Mouse (Mus musculus): ENCODE data around the gene Slc26a6. TPM values are rescaled to one million over a fixed set of nuclear protein-coding genes. Genes with fewer than 3 reads are reported as not detected.

Slc26a6 gene
- polyA plus RNA-seq, 1 experiment from 2014 or later: 13.7 TPM

GRCm38 (mm10) chr9:108827906-108828305 lies 25.2 kb upstream of the Slc26a6 start:
- ATAC-seq (ENCODE audit: low FRiP score) (no peak), DNase-seq (ENCODE audit: low spot score) (no peak)
- Histone ChIP-seq H3K4me1 (replicated peaks; ENCODE audit: control insufficient read depth, insufficient read depth, low read length) (peaks cover 21% of the 10 kb centered on the region), H3K36me3 (ENCODE audit: control insufficient read depth, insufficient read depth, low read length) (no peaks in the 10 kb centered on the region), H3K4me2 (replicated peaks; ENCODE audit: low read depth, low read length) (peak overlapping the region; percentile 66), H3K4me3 (ENCODE audit: low read depth, low read length) (peak overlapping the region; percentile 56; the same call in 1 of the 2 replicates), H3K9me3 (ENCODE audit: control insufficient read depth, low read length) (no peaks in the 10 kb centered on the region), H3K9ac (ENCODE audit: low read depth, low read length) (no peak overlapping the region), H3K27me3 (ENCODE audit: control insufficient read depth, insufficient read depth, low read length) (peaks cover 35% of the 10 kb centered on the region), H3K27ac (ENCODE audit: low read depth, low read length) (no peak overlapping the region)
- WGBS: 65% methylated on average over 18 of the region's 18 CpGs

GRCm38 (mm10) chr9:108831637-108832036 lies 21.4 kb upstream of the Slc26a6 start:
- Histone ChIP-seq H3K27me3 (ENCODE audit: control insufficient read depth, insufficient read depth, low read length) (peaks cover 24% of the 10 kb centered on the region), H3K36me3 (ENCODE audit: control insufficient read depth, insufficient read depth, low read length) (no peaks in the 10 kb centered on the region), H3K4me3 (ENCODE audit: low read depth, low read length) (peak overlapping the region; percentile 39), H3K4me2 (replicated peaks; ENCODE audit: low read depth, low read length) (peak overlapping the region; percentile 80), H3K9ac (ENCODE audit: low read depth, low read length) (no peak overlapping the region; the same call in 1 of the 2 replicates), H3K27ac (ENCODE audit: low read depth, low read length) (no peak overlapping the region), H3K9me3 (ENCODE audit: control insufficient read depth, low read length) (no peaks in the 10 kb centered on the region), H3K4me1 (replicated peaks; ENCODE audit: control insufficient read depth, insufficient read depth, low read length) (peaks cover 22% of the 10 kb centered on the region)
- ATAC-seq (ENCODE audit: low FRiP score) (no peak), DNase-seq (ENCODE audit: low spot score) (peak; percentile 35)
- WGBS: 9% methylated on average over 23 of the region's 23 CpGs

- Histone ChIP-seq H3K36me3 (ENCODE audit: control insufficient read depth, insufficient read depth, low read length) (no peaks in the 10 kb centered on the region), H3K9me3 (ENCODE audit: control insufficient read depth, low read length) (no peaks in the 10 kb centered on the region), H3K4me2 (replicated peaks; ENCODE audit: low read depth, low read length) (peak overlapping the region; percentile 80), H3K27ac (ENCODE audit: low read depth, low read length) (no peak overlapping the region), H3K4me1 (replicated peaks; ENCODE audit: control insufficient read depth, insufficient read depth, low read length) (peaks cover 16% of the 10 kb centered on the region), H3K9ac (ENCODE audit: low read depth, low read length) (no peak overlapping the region; the same call in 1 of the 2 replicates), H3K27me3 (ENCODE audit: control insufficient read depth, insufficient read depth, low read length) (peaks cover 23% of the 10 kb centered on the region), H3K4me3 (ENCODE audit: low read depth, low read length) (peak overlapping the region; percentile 39)
- 8% methylated on average over 39 of the region's 46 CpGs for WGBS
- ATAC-seq (ENCODE audit: low FRiP score): peak; percentile 94
- peak; percentile 89 for DNase-seq (ENCODE audit: low spot score)
These were observed 20.5 kb upstream of the Slc26a6 start for GRCm38 (mm10) chr9:108832390-108833108.

- H3K27me3 ChIP-seq (ENCODE audit: control insufficient read depth, insufficient read depth, low read length): no peaks in the 10 kb centered on the region
- 23% methylated on average over 14 of the region's 14 CpGs for WGBS
- H3K9me3 ChIP-seq (ENCODE audit: control insufficient read depth, low read length): no peaks in the 10 kb centered on the region
- ATAC-seq (ENCODE audit: low FRiP score): no peak
- H3K27ac ChIP-seq (ENCODE audit: low read depth, low read length): no peak overlapping the region
- no peak overlapping the region for H3K4me2 ChIP-seq (replicated peaks; ENCODE audit: low read depth, low read length)
- no peak overlapping the region for H3K4me3 ChIP-seq (ENCODE audit: low read depth, low read length)
- H3K4me1 ChIP-seq (replicated peaks; ENCODE audit: control insufficient read depth, insufficient read depth, low read length): no peaks in the 10 kb centered on the region
- H3K9ac ChIP-seq (ENCODE audit: low read depth, low read length): no peak overlapping the region
- peaks cover 5% of the 10 kb centered on the region; the same call in 1 of the 2 replicates for H3K36me3 ChIP-seq (ENCODE audit: control insufficient read depth, insufficient read depth, low read length)
- DNase-seq (ENCODE audit: low spot score): peak; percentile 11
These were observed 10.1 kb upstream of the Slc26a6 start for GRCm38 (mm10) chr9:108842989-108843388.

GRCm38 (mm10) chr9:108845390-108845789 lies 7.7 kb upstream of the Slc26a6 start:
- 63% methylated on average over 5 of the region's 5 CpGs for WGBS
- Histone ChIP-seq H3K9ac (ENCODE audit: low read depth, low read length) (no peak overlapping the region), H3K4me1 (replicated peaks; ENCODE audit: control insufficient read depth, insufficient read depth, low read length) (no peaks in the 10 kb centered on the region), H3K27me3 (ENCODE audit: control insufficient read depth, insufficient read depth, low read length) (no peaks in the 10 kb centered on the region), H3K9me3 (ENCODE audit: control insufficient read depth, low read length) (no peaks in the 10 kb centered on the region), H3K4me3 (ENCODE audit: low read depth, low read length) (no peak overlapping the region), H3K4me2 (replicated peaks; ENCODE audit: low read depth, low read length) (no peak overlapping the region), H3K27ac (ENCODE audit: low read depth, low read length) (no peak overlapping the region), H3K36me3 (ENCODE audit: control insufficient read depth, insufficient read depth, low read length) (0 out of 2 replicates have a peak, but pooled peaks cover 10% of the 10 kb centered on the region)
- ATAC-seq (ENCODE audit: low FRiP score): 0 out of 2 replicates have a peak, but pooled peaks have one; percentile 4
- DNase-seq (ENCODE audit: low spot score): no peak

- no peak overlapping the region for H3K4me3 ChIP-seq (ENCODE audit: low read depth, low read length)
- H3K36me3 ChIP-seq (ENCODE audit: control insufficient read depth, insufficient read depth, low read length): 0 out of 2 replicates have a peak, but pooled peaks cover 10% of the 10 kb centered on the region
- no peaks in the 10 kb centered on the region for H3K27me3 ChIP-seq (ENCODE audit: control insufficient read depth, insufficient read depth, low read length)
- DNase-seq (ENCODE audit: low spot score) (no peak), ATAC-seq (ENCODE audit: low FRiP score) (no peak)
- no peak overlapping the region for H3K9ac ChIP-seq (ENCODE audit: low read depth, low read length)
- H3K27ac ChIP-seq (ENCODE audit: low read depth, low read length): no peak overlapping the region
- 83% methylated on average over 4 of the region's 4 CpGs for WGBS
- H3K4me1 ChIP-seq (replicated peaks; ENCODE audit: control insufficient read depth, insufficient read depth, low read length): no peaks in the 10 kb centered on the region
- H3K9me3 ChIP-seq (ENCODE audit: control insufficient read depth, low read length): no peaks in the 10 kb centered on the region
- no peak overlapping the region for H3K4me2 ChIP-seq (replicated peaks; ENCODE audit: low read depth, low read length)
These were observed 5.7 kb upstream of the Slc26a6 start for GRCm38 (mm10) chr9:108847374-108847773.

GRCm38 (mm10) chr9:108848419-108848818 lies 4.7 kb upstream of the Slc26a6 start:
- 84% methylated on average over 17 of the region's 17 CpGs for WGBS
- Histone ChIP-seq H3K4me1 (replicated peaks; ENCODE audit: control insufficient read depth, insufficient read depth, low read length) (no peaks in the 10 kb centered on the region), H3K27me3 (ENCODE audit: control insufficient read depth, insufficient read depth, low read length) (no peaks in the 10 kb centered on the region), H3K27ac (ENCODE audit: low read depth, low read length) (no peak overlapping the region), H3K9ac (ENCODE audit: low read depth, low read length) (no peak overlapping the region), H3K4me2 (replicated peaks; ENCODE audit: low read depth, low read length) (no peak overlapping the region), H3K36me3 (ENCODE audit: control insufficient read depth, insufficient read depth, low read length) (0 out of 2 replicates have a peak, but pooled peaks cover 5% of the 10 kb centered on the region), H3K4me3 (ENCODE audit: low read depth, low read length) (no peak overlapping the region), H3K9me3 (ENCODE audit: control insufficient read depth, low read length) (no peaks in the 10 kb centered on the region)
- ATAC-seq (ENCODE audit: low FRiP score): no peak
- no peak for DNase-seq (ENCODE audit: low spot score)

GRCm38 (mm10) chr9:108853635-108854240 lies 655 bp downstream of the Slc26a6 start:
- peak overlapping the region; percentile 74 for H3K9ac ChIP-seq (ENCODE audit: low read depth, low read length)
- H3K4me1 ChIP-seq (replicated peaks; ENCODE audit: control insufficient read depth, insufficient read depth, low read length): 0 out of 2 replicates have a peak, but pooled peaks cover 4% of the 10 kb centered on the region
- H3K27ac ChIP-seq (ENCODE audit: low read depth, low read length): peak overlapping the region; percentile 68
- H3K27me3 ChIP-seq (ENCODE audit: control insufficient read depth, insufficient read depth, low read length): no peaks in the 10 kb centered on the region
- DNase-seq (ENCODE audit: low spot score) (peak; percentile 92), ATAC-seq (ENCODE audit: low FRiP score) (peak; percentile 92)
- 3% methylated on average over 25 of the region's 25 CpGs for WGBS
- H3K36me3 ChIP-seq (ENCODE audit: control insufficient read depth, insufficient read depth, low read length): 0 out of 2 replicates have a peak, but pooled peaks cover 5% of the 10 kb centered on the region
- peak overlapping the region; percentile 76 for H3K4me3 ChIP-seq (ENCODE audit: low read depth, low read length)
- H3K9me3 ChIP-seq (ENCODE audit: control insufficient read depth, low read length): no peaks in the 10 kb centered on the region
- H3K4me2 ChIP-seq (replicated peaks; ENCODE audit: low read depth, low read length): peak overlapping the region; percentile 96
